Mouse (Mus musculus) kidney, postnatal 4 days (tissue): ENCODE data around the gene Acvr2a.
"Not testable (repeated sequence)": the region's sequence is repeated elsewhere in the genome, so short reads cannot be mapped to it uniquely, and the experiment has no call there.

Source experiments
- DNase-seq, 2 experiments: peaks; one replicate each; pipeline ENCODE4 v3.0.0; 2021; ENCODE audit warnings: mixed read lengths in 2 of 2

Gene Acvr2a

DNA sequence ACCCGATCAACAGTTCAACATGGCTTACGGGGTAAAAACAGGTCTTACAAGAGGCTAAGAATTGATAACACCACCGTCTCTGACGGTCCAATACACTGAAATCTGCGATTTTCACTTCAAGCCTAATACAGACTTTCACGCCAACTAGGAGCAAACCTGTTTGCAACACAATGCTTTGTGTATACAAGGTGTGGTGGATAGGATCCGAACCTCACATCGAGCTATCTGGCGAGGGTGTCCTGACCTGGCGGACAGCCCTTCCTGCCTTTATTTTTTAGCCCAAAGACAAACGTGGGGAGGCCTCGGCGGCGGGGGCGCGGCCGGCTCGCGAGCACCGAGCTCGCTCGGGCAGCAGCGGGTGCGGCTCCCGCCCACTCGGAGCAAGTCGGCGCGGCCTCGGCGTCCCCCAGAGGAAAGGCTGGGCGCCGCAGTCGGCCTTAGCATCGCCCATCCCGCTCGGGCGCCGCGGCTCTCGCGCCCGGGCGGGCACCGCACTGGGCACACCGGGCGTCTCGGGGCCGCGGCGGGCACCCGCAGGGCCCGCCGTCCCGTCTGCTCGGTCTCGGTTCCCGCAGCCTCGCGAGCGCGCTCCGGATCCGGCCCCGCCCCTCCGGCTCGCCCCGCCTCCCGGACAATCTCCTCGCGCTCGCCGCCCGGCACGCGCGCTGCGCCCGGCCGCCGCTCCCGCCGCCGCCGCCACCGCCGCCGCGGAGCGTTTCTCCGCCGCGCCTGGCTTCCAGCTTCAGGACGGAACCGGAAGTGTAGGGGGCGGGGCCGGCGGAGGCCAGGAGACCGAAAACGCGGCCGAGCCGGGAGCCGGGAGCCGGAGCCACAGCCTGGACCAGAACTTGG lies at the start of gene Acvr2a:
Gene Acvr2a, plus strand, starts transcription at position 739 of the 852 bp plus-strand sequence.
- peak; percentile 96 to 97 for DNase-seq

DNA sequence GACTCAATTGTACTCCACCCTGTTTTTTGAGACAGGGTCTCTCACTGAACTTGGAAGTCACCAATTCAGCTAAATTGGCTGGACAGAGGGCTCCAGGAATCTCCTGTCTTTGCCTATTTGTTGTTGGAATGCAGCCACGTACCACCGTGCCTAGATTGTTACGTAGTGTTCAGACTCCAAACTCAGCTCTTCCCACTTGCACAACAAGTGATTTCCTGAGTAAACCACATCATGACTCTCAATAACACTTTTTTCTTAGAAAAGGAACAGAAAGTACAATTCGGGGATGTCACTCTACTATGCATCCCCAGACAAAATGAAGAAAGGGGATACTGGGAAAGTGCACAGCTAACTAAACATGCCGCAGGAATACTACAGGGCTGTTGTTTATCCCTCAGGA lies 47.4 kb upstream of the Acvr2a start:
- no peak for DNase-seq

DNA sequence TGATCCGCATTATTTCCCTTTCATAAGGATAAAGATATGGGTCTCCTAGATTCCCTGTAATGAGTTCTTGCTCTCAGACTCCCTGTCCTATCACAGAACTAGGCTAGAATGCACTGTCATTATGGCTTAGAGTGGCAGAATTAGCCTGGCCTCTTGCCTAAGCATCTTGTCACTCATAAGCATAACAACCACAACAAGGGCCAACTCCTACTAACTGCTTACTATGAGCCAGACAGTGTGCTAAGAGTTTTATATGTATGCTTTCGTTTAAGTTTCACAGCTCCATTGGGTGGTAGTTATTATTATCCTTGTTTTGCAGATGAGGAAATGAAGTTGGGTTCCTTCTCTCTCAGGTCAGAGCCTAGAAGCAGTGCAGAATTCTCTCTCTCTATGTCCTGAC lies 46.1 kb upstream of the Acvr2a start:
- no peak for DNase-seq

DNA sequence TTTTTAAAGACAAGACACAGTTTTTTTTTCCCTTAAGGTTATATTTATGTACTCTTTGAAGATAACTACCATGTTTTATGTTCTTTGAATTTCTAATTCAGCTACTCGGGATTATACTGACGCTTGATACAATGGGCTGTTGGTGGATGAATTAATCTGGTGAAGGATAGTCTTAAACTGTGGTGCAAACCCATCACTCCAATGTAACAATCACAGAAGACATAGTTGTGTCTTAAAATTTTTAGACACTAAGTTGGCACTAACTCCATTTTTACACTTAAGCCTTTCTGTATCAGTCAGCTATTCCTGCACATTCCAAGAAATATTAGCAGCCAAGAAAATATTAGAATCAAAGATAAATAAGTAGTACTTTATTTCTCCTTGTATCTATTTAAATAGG lies 45.7 kb upstream of the Acvr2a start:
- no peak for DNase-seq

DNA sequence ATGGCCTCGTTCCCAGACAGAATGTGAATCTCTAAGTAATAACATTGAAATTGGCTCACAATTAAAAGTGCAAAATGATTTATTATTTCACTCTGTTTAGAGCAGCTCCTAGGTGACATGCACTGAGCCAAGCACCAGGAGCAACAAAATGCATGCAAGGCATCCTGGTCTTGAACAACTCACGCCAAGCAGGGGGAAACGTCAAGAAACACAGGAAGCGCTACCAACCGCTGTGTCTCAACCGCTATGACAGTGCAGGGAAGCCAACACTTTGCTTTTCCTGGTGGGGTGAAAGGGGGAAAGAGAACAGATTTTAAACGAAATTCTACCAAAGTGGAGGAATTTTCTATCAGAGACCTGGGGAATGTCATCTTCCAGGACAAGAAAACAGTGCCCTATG lies 43.8 kb upstream of the Acvr2a start:
- DNase-seq = no peak

DNA sequence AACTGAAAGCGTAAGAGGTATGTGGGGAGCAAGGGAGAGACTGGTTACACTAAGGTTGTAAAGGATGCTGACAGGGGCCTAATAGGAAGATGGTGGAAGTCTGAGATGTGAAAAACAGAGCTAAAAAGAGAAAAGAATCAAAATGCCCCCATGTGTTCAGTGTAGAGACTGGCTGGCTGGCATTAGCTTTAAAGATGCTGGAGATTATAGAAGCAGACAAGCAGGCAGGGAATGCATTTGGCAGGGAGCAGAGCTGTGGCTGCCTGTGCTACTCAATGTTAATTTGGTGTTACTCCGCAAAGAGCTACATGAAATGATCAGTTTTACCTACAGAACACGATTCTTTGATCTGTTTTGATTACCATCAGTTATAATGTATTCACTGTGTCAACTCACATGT lies 43.3 kb upstream of the Acvr2a start:
- no peak for DNase-seq

DNA sequence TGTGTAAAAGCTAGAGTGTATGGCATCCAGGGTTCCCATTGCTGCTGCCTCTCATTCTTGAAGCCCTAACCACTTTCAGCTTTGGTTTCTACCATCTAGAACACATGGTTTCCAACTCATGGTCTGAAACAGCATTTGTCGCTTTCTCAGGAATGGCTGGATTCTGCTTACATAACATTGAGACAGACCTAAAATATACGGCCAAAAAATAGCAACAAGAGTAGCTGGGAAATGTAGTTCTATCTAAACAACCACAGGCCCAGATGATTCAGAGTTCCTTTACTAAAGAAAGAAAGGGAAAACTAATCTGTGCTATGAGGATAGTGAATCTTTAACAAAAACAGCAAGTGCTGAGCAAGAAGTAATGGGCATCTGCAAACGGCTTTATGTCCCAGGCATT lies 38.6 kb upstream of the Acvr2a start:
- DNase-seq = no peak

DNA sequence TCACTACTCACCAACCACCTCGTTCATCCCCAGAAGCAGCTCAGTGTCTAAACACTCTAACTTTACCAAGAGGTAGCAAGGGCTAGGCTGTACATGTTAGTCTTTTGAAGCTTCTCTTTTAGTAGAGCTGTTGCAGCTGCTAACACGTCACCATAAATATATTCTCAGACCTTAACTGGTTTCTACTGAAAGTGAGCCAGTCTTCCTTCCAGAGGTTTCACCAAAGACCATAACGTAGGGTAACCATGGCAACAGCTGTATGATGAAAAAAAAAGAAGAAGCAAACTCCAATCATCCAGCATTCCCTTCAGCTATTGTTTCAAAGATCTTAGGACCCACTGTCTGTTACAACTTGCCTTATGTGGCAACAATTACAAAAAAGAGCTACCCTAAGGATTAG lies 25.0 kb upstream of the Acvr2a start:
- no peak for DNase-seq

DNA sequence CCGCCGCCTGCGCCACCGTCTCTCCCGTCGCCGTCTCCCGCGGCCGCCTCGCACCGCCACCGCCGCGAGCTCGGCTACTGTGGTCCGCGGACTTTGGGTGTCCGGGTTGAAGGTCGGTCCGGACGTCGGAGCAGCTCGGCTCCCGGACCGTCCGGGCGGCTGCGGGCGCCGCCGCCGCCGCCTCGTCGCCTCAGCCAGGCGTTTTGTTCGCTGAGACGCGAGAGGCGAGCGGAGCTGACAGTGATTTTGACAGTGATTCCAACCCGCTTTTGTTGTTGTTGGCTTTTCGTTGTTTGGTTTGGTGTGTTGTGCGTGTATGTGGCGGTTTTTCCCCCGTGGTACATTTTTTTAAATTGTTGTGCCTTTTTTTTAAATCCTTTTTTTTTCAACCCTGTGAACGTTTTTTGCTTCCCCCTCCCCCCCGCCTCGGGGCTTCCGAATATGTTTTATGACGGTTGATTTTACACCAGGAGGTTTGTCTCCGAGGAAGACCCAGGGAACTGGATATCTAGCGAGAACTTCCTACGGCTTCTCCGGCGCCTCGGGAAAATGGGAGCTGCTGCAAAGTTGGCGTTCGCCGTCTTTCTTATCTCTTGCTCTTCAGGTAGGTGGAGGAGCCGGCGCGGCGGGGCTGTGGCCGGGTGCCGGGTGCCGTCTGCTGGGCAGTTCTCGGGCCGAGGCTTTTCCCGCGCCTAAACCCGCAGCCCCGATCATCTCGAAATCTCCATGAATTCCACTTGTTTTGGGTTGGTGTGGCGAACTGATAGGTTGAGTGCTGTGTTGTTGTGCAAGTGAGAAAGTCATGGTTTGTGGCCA lies 522 bp downstream of the Acvr2a start:
- peak; percentile 60 to 75 for DNase-seq

DNA sequence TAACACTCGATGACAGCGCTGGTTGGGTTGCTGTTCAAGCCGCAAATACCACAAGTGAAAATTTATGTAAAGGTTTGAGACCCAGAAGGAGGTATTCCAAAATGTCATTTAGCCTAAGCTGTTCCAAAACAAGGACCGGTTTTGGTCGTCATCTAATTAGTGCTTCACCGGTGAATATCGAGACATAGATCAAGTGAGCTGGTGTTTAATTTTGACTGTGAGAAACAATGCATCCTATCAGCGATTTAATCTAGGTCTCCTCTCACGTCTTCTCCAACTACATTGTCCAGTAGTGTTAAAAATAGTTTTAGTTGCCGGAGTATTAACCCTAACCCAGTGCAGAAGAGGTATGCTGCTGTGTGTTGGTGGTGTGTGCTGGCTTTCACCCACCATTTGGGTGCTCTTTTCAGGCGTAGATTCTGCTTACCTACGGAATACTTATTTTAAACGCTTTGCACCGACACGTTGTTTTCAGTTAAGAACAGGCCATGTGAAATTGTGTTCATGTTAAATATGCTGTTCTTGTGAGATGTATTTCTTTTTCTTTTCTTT lies 1.2 kb downstream of the Acvr2a start:
- DNase-seq = no peak

DNA sequence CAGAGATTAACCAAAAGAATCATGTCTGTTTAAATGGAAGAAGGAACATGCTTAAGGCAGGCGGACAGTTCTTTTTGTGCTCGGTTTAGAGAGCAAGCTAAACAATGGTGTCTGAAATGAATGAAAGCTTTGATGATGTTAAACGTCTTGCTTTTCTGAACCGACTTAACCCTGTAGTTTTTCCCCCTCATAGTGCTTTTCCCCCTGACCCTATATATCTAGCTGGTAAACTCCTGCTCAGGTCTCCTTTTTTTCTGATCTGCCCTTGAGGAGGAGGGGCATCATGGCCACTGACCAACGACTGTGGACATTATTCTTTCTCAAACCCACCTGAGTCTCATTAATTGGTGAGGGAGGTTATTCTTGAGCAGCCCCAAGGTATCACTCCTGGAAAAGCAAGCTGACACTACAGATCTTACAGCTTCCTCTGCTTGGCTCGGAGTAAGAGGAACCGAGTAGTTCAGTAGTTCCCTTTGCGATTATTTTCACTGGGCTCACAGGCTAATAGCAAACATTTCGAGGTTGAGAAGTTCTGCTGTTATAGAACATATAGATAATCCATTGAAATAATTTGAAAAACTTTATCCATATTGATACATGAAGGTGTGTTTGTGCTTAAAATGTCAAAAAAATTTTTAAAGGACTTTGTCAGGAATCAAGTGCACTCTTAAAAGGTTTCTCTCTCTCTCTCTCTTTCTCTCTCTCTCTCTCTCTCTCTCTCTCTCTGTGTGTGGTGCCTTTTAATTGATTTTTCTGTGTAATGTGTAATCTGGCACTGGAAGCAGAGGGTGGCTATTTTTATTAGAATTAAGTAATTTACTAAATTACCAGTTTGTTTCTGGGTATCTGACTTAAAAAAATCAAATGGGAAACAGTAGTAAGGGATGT lies 2.5 kb downstream of the Acvr2a start:
- no peak for DNase-seq

DNA sequence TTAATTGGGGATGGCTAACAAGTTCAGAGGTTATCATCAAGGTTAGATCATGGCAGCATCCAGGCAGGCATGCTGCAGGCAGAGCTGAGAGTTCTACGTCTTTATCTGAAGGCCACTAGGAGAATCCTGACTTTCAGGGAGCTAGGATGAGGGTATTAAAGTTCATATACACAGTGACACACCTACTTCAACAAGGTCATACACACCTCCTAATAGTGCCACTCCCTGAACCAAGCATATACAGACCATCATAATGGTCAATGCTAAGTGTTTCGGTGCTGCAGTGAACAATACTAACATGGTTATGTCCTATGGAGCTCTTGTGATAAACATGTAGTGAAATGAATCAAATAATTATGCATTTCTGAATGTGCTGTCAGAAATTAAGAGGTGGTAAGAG lies 12.0 kb downstream of the Acvr2a start:
- DNase-seq = no peak

DNA sequence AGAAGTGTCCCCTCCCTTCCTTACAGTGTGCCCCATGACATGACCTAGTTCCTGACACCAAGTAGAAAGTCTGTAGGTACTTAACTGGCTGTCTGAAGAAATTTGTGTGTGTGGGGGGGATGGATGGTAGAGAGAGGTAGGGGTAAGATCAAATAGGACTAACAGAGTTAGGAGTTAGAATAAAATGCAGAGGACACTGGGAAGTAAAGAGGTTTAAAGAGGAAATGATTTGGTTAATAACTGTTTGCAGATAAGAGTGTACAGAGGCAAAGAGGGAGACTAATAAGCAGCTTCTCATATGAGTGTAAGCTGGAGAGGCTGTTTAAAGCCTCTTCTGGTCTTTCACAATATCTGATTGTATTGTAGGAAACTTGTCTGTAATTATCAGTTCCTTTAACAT lies 12.5 kb downstream of the Acvr2a start:
- no peak for DNase-seq

DNA sequence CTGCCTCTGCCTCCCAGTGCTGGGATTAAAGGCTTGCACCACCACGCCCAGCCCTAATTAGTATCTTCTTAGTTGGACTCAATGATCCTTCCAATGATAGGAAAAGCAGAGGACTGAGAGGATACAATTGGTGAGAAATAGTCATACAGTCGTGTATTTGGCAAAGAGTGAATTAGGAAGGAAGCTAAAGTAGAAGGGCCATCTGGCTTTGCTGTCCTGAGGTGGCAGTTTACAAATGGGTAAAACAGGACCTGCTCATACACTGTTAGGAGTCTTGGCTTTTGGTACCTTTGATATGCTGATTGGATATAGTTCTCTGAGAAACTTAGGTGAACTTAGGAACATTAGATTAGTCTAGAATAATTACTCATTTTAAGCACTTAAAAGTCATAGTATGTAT lies 16.6 kb downstream of the Acvr2a start:
- DNase-seq = no peak

DNA sequence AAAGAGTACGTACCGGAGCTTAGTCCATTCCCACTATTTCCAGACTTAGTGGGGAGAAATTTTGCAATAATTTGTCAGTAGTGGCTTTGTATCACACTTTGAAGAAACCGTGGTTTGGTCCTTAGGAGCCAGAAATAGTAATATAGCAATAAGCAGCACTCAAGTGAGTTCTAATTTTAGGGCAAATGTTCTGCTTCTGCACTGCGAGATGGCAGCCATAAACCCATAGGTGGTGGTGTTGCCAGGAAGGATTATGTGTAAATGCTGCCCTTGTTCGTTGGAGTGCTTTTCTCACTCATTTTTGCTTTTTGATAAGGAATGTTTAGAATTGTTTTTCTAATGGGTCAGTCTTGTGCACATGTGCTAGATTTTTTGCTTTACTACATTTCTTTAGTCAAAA lies 18.4 kb downstream of the Acvr2a start:
- DNase-seq = no peak

DNA sequence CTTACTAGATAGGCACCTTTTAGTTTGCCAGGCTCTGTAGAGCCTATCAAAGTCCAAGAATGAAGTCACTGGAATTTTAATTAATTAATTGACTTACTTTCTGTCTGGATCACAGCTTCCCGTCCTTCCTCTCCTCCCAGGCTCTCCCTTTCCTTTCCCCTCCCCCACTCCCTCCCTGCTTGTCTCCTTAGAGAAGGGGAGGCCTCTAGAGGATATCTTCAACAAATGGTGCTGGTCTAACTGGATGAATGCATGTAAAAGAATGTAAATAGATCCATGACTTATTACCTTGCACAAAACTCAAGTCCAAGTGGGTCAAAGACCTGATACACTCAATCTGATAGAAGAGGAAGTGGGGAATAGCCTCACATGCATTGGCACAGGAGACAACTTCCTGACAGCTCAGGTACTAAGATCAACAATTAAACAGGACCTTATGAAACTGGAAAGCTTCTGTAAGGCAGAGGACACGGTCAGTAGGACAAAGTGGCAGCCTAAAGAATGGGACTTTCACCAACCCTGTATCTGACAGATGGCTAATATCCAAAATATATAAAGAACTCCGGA lies 20.1 kb downstream of the Acvr2a start:
- no peak for DNase-seq

DNA sequence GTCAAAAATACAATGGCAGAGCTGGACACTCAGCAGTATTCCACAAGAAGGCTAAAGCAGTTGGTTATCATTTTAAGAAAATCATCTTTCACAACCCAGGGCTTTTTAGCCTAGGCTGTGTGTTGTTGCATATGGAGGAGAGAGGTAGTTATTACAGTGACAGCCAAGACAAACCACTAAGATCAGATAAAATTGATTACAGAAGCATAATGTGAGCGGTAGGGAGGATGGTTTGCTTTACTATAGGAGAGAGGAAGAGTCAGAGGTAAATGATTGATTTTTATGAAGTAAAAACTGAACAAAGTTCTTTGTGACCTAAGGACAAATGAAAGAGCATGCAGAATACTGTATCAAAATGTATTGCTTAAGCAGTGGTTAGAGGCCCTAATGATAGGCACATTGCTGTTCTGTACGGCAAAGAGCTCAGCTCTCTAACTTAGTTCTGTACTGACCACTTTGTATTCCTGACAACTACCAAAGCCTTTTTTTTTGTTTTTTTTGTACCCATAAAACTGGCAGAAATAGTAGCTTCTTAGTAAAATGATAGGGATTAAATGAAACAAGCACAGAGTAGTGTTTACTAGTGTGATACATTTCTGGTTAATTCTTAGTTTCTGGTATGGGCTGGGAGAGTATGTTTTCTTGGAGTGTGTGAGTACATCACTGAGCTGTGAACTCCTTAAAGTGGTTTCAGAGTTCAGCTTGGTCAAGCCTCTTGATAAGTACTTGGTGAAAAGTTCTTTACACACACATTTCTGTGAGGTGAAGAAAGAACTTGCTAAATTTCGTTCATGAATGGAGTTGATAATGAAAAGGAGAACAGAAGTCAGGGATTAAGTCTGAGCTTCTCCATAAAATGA lies 27.9 kb downstream of the Acvr2a start:
- DNase-seq = no peak

DNA sequence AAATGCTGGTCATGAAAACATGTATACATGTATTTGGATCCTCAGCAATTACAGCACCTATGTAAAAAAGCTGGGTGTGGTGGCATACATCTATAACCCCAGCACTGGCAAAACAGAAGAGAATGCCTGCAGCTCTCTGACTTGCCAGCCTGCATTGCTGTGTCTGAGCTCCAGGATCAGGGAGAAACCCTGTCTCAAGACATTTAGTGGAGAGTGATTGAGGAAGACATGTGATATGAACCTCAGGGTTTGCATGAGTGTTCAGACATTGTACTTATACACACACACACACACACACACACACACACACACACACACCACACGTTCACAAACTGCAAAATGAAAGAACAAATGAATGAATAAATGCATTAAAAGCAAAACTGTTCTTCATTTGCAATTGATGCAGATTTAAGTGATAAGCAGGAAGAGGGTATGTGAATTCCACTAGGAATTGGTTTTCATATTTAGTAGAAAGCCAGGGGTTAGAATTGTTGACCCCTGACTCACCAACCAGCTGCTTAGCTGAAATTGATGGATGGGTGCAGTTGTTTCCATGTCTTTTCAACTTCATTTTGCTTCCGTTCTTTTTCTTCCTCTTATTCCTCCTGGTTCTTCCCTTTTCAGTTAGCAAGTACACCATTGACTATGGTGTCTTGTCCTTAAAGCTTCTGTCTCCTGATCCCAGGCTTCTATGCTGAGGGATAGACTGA lies 32.9 kb downstream of the Acvr2a start:
- peak; percentile 7 to 10 for DNase-seq

DNA sequence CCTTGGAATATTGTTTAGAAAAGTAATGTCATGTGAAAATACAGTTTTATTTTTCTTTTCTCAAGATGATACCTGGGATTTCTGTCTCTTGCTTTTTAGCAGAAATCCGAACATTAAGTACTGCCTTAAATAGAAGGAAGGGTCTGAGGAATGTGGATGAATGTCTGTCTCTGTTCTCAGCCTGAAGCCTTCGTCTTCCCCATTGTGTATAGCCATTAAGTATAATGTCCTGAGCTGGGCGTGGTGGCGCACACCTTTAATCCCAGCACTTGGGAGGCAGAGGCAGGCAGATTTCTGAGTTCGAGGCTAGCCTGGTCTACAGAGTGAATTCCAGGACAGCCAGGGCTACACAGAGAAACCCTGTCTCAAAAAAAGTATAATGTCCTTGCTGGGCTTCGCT lies 51.7 kb downstream of the Acvr2a start:
- not testable (repeated sequence) for DNase-seq

DNA sequence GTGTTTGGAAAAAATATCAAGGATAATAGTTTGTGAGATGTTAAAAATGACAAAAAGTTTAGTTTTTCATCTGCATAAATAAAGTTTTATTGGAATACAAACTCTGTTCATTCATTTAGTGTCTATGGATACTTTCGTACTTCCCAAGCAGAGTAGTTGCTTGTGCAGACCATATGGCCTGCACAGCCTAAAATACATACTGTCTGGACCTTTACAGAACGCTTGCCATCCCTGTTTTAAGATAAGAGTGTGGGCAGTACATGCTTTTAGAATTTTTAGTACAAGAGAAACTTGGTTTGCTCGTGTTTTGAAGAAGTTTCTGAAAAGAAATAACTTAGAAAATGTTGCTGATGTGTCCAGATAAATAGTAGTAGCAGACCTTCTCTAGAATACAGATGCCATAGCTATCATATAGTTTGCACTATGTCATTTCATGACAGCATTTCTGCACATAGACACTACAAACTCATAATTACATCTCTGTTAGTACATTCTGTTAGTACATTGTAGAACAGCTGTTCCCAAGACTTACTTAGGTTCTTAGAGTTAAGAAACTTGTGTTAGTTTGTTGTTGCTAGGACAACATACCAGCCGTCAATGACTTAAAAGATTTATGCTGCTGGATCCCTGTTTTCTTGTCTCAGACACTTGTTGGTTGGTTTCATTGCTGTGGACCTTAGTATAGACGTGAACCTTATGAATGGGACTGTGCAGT lies 54.4 kb downstream of the Acvr2a start:
- no peak for DNase-seq
